Mouse (Mus musculus) stomach, embryonic 16.5 days (tissue): ENCODE data around the gene Whamm. TPM values are rescaled to one million over a fixed set of nuclear protein-coding genes. Genes with fewer than 3 reads are reported as not detected.

Experiments used
- ATAC-seq: fragments of 200-750 bp; cut with Nextera tagmentation; 2 replicates; pipeline ENCODE4 v1.8.0; 2017; ENCODE audit warnings: moderate number of reproducible peaks, moderate TSS enrichment; ENCODE audit not compliant: insufficient read depth, low FRiP score
- H3K27ac ChIP-seq: fragments of 300-500 bp; sonication (generic); 2 replicates; pipeline ENCODE4 v1.5.1; 2014; ENCODE audit warnings: low read length
- H3K27me3 ChIP-seq: fragments of 300-500 bp; sonication (generic); 2 replicates; pipeline ENCODE4 v1.6.1; 2014; ENCODE audit warnings: low read length, control low read depth, mixed read lengths; ENCODE audit not compliant: control insufficient read depth, insufficient read depth
- H3K36me3 ChIP-seq: fragments of 300-500 bp; sonication (generic); 2 replicates; pipeline ENCODE4 v1.6.1; 2014; ENCODE audit warnings: low read length; ENCODE audit not compliant: control insufficient read depth, insufficient read depth
- H3K4me1 ChIP-seq: fragments of 300-500 bp; sonication (generic); 2 replicates; pipeline ENCODE4 v1.6.1; 2014; ENCODE audit warnings: low read length, control low read depth, mixed read lengths; ENCODE audit not compliant: control insufficient read depth, insufficient read depth
- H3K4me2 ChIP-seq: fragments of 300-500 bp; sonication (generic); 2 replicates; pipeline ENCODE4 v1.6.1; 2014; ENCODE audit warnings: low read depth, low read length, mixed read lengths
- H3K4me3 ChIP-seq: fragments of 300-500 bp; sonication (generic); replicated peaks from 2 replicates; pipeline ENCODE4 v1.5.1; 2014; ENCODE audit warnings: mild to moderate bottlenecking, low read length
- H3K9ac ChIP-seq: fragments of 300-500 bp; sonication (generic); 2 replicates; pipeline ENCODE4 v1.6.1; 2014; ENCODE audit warnings: low read length
- H3K9me3 ChIP-seq: fragments of 300-500 bp; sonication (generic); replicated peaks from 2 replicates; pipeline ENCODE4 v1.6.1; 2016; ENCODE audit warnings: low read length, control low read depth; ENCODE audit not compliant: control insufficient read depth
- WGBS: fragments of 180-500 bp; shearing (Covaris S2); extraction: QIAGEN DNeasy Blood & Tissue Kit; methylation state at CpG from one replicate; pipeline ENCODE4 v1.1.7; 2014; 5-methylcytosine and 5-hydroxymethylcytosine counted together
- microRNA counts: library from miRNA; unstranded; fragments of <30 nt; microRNA quantifications from one replicate; lab custom pipeline; 2016
- polyA plus RNA-seq: library from polyadenylated mRNA; unstranded; fragments of >200 nt; fragmentation: Nextera tagmentation; extraction: Ambion mirVana; gene quantifications from 2 replicates; pipeline ENCODE4 v1.2.1, GENCODE M21; 2015

Whamm gene
- polyA plus RNA-seq, 1 experiment from 2014 or later, result 1.4 TPM

DNA sequence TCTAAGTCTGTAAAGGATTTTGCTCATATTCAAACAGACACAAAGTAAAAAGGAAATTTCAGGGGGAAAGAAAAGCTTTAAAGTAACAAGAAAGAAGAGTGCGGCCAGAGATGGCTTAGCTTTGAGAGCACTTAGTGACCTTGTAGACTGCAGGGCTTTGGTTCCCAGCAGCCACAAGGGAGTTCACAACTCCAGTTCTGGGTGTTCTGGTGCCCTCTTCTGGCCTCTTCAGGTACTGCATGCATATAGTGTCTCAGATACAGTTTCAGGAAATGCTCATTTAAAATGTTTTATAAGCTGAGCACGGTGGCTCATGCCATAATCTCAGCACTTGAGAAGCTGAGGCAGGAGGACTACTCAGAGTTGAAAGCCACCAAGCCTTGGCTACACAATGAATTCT lies 55.4 kb downstream of the Whamm start:
- Histone ChIP-seq H3K27me3 (no peaks in the 10 kb centered on the region), H3K9me3 (0 out of 2 replicates have a peak, but pooled peaks cover 7% of the 10 kb centered on the region), H3K36me3 (no peaks in the 10 kb centered on the region), H3K4me3 (no peak overlapping the region), H3K27ac (no peak overlapping the region), H3K9ac (no peak overlapping the region), H3K4me1 (no peaks in the 10 kb centered on the region), H3K4me2 (no peak overlapping the region)
- 83% methylated on average over 2 of the region's 2 CpGs for WGBS
- ATAC-seq, result no peak

DNA sequence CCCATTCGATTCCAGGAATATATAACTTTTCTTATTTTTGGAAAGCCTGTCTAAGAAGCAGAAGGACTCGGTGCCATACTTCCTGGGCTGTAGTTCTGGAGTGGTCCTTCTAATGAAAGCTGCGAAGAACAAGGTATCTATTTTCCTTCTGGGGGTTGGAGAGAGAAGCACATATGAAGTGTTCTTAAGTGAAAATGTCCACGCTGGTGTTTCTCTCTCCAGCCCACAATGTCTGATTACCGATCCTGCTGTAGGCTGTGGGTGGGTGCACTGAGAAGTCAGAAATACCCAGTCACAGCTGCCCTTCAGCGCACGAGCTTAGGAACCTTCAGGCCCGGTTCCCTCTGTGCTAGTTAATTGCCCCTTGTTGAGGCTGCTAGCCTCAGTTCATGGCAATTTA lies 60.2 kb downstream of the Whamm start:
- ATAC-seq, result no peak
- Histone ChIP-seq H3K4me3 (no peak overlapping the region), H3K9ac (no peak overlapping the region), H3K27me3 (no peaks in the 10 kb centered on the region), H3K4me2 (no peak overlapping the region), H3K9me3 (0 out of 2 replicates have a peak, but pooled peaks cover 6% of the 10 kb centered on the region), H3K36me3 (no peaks in the 10 kb centered on the region), H3K27ac (no peak overlapping the region), H3K4me1 (no peaks in the 10 kb centered on the region)
- 89% methylated on average over 8 of the region's 8 CpGs for WGBS

DNA sequence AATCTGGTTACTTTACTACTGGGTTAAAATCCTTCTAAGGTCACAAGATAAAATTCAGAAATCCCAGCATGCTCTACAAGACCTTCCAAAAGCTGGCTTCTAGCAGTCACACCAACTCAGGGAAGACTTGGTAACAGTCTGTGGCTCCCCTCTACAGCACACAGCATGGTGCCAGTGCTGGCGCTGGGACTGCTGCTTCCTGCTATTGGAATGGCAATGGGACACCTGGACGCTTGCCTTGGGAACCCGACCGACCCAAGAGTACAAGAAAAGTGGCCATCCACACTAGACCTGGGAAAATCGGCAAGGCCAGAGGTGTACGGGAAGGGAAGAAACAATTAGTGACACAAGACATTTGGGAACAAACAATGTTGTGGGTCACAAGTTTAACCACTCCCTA lies 61.5 kb downstream of the Whamm start:
- WGBS, result 81% methylated on average over 6 of the region's 6 CpGs
- no peak for ATAC-seq
- H3K27ac ChIP-seq, result no peak overlapping the region
- H3K36me3 ChIP-seq, result no peaks in the 10 kb centered on the region
- no peaks in the 10 kb centered on the region for H3K27me3 ChIP-seq
- 0 out of 2 replicates have a peak, but pooled peaks cover 3% of the 10 kb centered on the region for H3K9me3 ChIP-seq
- H3K4me2 ChIP-seq, result no peak overlapping the region
- no peaks in the 10 kb centered on the region for H3K4me1 ChIP-seq
- no peak overlapping the region for H3K9ac ChIP-seq
- H3K4me3 ChIP-seq, result no peak overlapping the region

DNA sequence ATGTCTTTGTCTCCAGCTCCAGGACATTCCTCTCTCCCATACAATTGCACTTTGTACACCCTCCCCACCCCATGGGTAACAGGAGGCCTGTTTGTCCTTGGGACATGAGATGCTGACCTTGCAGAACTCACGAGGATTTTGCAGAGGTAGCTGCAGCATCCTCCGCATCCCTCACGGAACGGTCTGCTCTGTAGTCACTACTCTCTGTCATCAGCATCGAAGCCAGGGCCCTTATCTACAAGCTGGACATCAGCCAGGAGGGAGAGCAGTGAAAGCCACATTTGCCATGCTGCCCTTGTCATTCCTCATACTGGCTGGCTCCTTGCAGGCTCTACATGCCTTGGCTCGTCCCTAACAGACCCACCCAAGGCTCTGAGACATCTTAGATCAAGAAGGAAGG lies 70.0 kb downstream of the Whamm start:
- WGBS, result 71% methylated on average over 6 of the region's 6 CpGs

DNA sequence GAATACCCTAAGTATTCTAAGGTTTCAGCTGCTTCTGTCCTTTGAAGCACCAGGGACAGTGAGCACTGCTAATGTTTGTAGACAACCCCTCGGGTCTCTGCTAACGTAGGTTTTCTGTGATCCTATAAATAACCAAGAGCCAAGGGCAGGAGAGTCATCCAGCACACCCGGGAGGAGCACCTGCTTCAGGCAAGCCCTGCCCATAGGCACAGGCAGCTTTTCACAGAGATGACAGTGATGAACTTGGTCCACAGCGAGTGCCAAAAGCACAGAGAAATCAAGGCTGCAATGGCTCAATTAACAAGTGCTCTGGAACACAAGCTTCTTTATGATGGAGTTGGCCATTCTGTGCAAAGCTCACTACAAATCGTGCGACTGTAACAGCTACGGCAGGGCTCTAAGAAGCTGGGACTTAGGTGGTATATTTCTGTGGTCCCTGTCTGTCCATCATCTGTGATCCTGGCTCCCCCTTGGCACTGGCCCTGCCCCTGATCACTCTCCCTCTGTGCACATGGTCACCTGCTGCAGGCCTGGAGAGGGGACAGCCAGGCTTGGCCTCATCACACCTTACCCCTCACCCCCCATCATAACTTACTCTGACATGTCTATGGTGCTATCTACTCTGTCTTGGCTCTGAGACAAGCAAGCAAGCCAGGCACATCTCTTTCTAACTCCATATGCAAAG lies 73.6 kb downstream of the Whamm start:
- WGBS, result 64% methylated on average over 7 of the region's 7 CpGs
- H3K9ac ChIP-seq, result no peak overlapping the region
- no peak overlapping the region for H3K27ac ChIP-seq

More for the DNA sequence above, 70.0 kb downstream of the Whamm start:
- H3K4me2 ChIP-seq, result no peak overlapping the region
- H3K36me3 ChIP-seq, result no peaks in the 10 kb centered on the region
- H3K27me3 ChIP-seq, result no peaks in the 10 kb centered on the region
- H3K27ac ChIP-seq, result no peak overlapping the region
- no peak overlapping the region for H3K4me3 ChIP-seq
- no peak for ATAC-seq
- no peak overlapping the region for H3K9ac ChIP-seq
- no peaks in the 10 kb centered on the region for H3K4me1 ChIP-seq
- H3K9me3 ChIP-seq, result no peaks in the 10 kb centered on the region

More for the DNA sequence above, 73.6 kb downstream of the Whamm start:
- H3K36me3 ChIP-seq, result no peaks in the 10 kb centered on the region
- no peaks in the 10 kb centered on the region for H3K4me1 ChIP-seq
- H3K4me2 ChIP-seq, result no peak overlapping the region
- no peak for ATAC-seq
- no peaks in the 10 kb centered on the region for H3K9me3 ChIP-seq
- H3K4me3 ChIP-seq, result no peak overlapping the region
- H3K27me3 ChIP-seq, result no peaks in the 10 kb centered on the region

MicroRNAs encoded within 50 kb of the gene (microRNA counts, 519-probe panel; counts per million panel counts)
- microRNA mmu-miR-1839-3p (lab: Ali Mortazavi, UCI), result 1,629 counts per million, percentile 24 among the panel's probes with 10 or more counts
- microRNA mmu-miR-1839-5p (lab: Ali Mortazavi, UCI), result 2,707 counts per million, percentile 60 among the panel's probes with 10 or more counts

Other genes with a start within 250 kb of the Whamm start
- gene Rps17, start 226.0 kb upstream of the Whamm start, polyA plus RNA-seq, result 1,067 and 1,217 TPM in 2 replicates
- 1.1 and 1.6 TPM in 2 replicates for gene Cpeb1, start 115.8 kb upstream of the Whamm start, polyA plus RNA-seq
- 4.9 and 5.4 TPM in 2 replicates for gene Ap3b2, start 77.3 kb upstream of the Whamm start, polyA plus RNA-seq
- not detected in 2 replicates for gene BC048679, start 73.0 kb upstream of the Whamm start, polyA plus RNA-seq
- 0.09 and 2.4 TPM in 2 replicates for gene Fsd2, start 4.3 kb upstream of the Whamm start, polyA plus RNA-seq
- gene Homer2, start 136.3 kb downstream of the Whamm start, polyA plus RNA-seq, result 33.3 and 35.9 TPM in 2 replicates
- gene Ramac, start 191.7 kb downstream of the Whamm start, polyA plus RNA-seq, result 134 and 136 TPM in 2 replicates
- 50.9 and 55.5 TPM in 2 replicates for gene 3110040N11Rik, start 218.2 kb downstream of the Whamm start, polyA plus RNA-seq